Mouse (Mus musculus): ENCODE measurements around the gene Dmkn. TPM values are rescaled to one million over a fixed set of nuclear protein-coding genes. Genes with fewer than 3 reads are reported as not detected.
"Not testable (repeated sequence)": the region's sequence is repeated elsewhere in the genome, so short reads cannot be mapped to it uniquely, and the experiment has no call there.

The Dmkn gene
- total RNA-seq, 2 experiments from 2014 or later: 1.1 to 1.8 TPM

- DNase-seq (ENCODE audit: low spot score in 2 of 2): no peak
Measured at GRCm38 (mm10) chr7:30811757-30812290, 48.3 kb downstream of the Dmkn start.

- DNase-seq (ENCODE audit: low spot score in 2 of 2): peak in 1 of 2 experiments; percentile 6
Measured at GRCm38 (mm10) chr7:30812291-30812807, 48.8 kb downstream of the Dmkn start.

GRCm38 (mm10) chr7:30820131-30820530 lies 56.6 kb downstream of the Dmkn start:
- DNase-seq (ENCODE audit: low spot score in 2 of 2): no peak

- no peak for DNase-seq (ENCODE audit: low spot score in 2 of 2)
Measured at GRCm38 (mm10) chr7:30820854-30821445, 57.4 kb downstream of the Dmkn start.

- DNase-seq (ENCODE audit: low spot score in 2 of 2): no peak
Measured at GRCm38 (mm10) chr7:30821532-30821931, 58.0 kb downstream of the Dmkn start.

GRCm38 (mm10) chr7:30823675-30824074 lies 60.1 kb downstream of the Dmkn start, which contains the start of gene Ffar2:
TSS of gene Ffar2 (minus strand) at chr7:30823775.
- DNase-seq (ENCODE audit: low spot score in 2 of 2): no peak

- DNase-seq (ENCODE audit: low spot score in 2 of 2): no peak
Measured at GRCm38 (mm10) chr7:30824306-30824705, 60.8 kb downstream of the Dmkn start.

GRCm38 (mm10) chr7:30826660-30827059 lies 63.1 kb downstream of the Dmkn start:
- DNase-seq (ENCODE audit: low spot score in 2 of 2): no peak

- not testable (repeated sequence) for DNase-seq (ENCODE audit: low spot score in 2 of 2)
Measured at GRCm38 (mm10) chr7:30828871-30829270, 65.3 kb downstream of the Dmkn start.

GRCm38 (mm10) chr7:30829428-30829827 lies 65.9 kb downstream of the Dmkn start:
- no peak for DNase-seq (ENCODE audit: low spot score in 2 of 2)

Other genes with a start within 250 kb of the Dmkn start
- gene Arhgap33, start 228.7 kb upstream of the Dmkn start, total RNA-seq (2021): 100 to 1,000 TPM in 1 of 2 experiments, 10 to 100 TPM in 1; 97.4 to 108 TPM
- gene Hspb6, start 211.6 kb upstream of the Dmkn start, total RNA-seq (2021): 1 to 10 TPM; 2.6 to 2.9 TPM
- 1 to 10 TPM; 4.4 to 5.2 TPM for gene Proser3, start 211.5 kb upstream of the Dmkn start, total RNA-seq (2021)
- gene Lin37, start 203.9 kb upstream of the Dmkn start, total RNA-seq (2021): 10 to 100 TPM; 40.8 to 43.2 TPM
- gene U2af1l4, start 200.5 kb upstream of the Dmkn start, total RNA-seq (2021): 10 to 100 TPM; 74.6 to 75.2 TPM
- 1 to 10 TPM; 9.1 to 9.2 TPM for gene Gm49396, start 200.4 kb upstream of the Dmkn start, total RNA-seq (2021)
- 10 to 100 TPM; 89.3 to 91.7 TPM for gene Psenen, start 200.1 kb upstream of the Dmkn start, total RNA-seq (2021)
- 1 to 10 TPM; 4.9 to 6.4 TPM for gene Igflr1, start 198.3 kb upstream of the Dmkn start, total RNA-seq (2021)
- 10 to 100 TPM; 45.3 to 47.8 TPM for gene Kmt2b, start 175.0 kb upstream of the Dmkn start, total RNA-seq (2021)
- not detected for gene Zbtb32, start 164.8 kb upstream of the Dmkn start, total RNA-seq (2021)
- under 1 TPM; 0.38 to 0.45 TPM for gene Upk1a, start 150.9 kb upstream of the Dmkn start, total RNA-seq (2021)
- gene Cox6b1, start 137.6 kb upstream of the Dmkn start, total RNA-seq (2021): 100 to 1,000 TPM; 599 to 606 TPM
- gene Etv2, start 127.9 kb upstream of the Dmkn start, total RNA-seq (2021): not detected
- gene Rbm42, start 113.4 kb upstream of the Dmkn start, total RNA-seq (2021): 10 to 100 TPM; 79.0 to 82.6 TPM
- gene Haus5, start 98.8 kb upstream of the Dmkn start, total RNA-seq (2021): 1 to 10 TPM; 4.6 to 5.4 TPM
- gene Pmis2, start 92.2 kb upstream of the Dmkn start, total RNA-seq (2021): not detected
- not detected for gene 2200002J24Rik, start 64.8 kb upstream of the Dmkn start, total RNA-seq (2021)
- gene Atp4a, start 51.5 kb upstream of the Dmkn start, total RNA-seq (2021): under 1 TPM; 0.22 to 0.36 TPM
- gene Tmem147, start 34.2 kb upstream of the Dmkn start, total RNA-seq (2021): 100 to 1,000 TPM; 109 TPM
- gene Gapdhs, start 20.1 kb upstream of the Dmkn start, total RNA-seq (2021): not detected
- 10 to 100 TPM in 1 of 2 experiments, 1 to 10 TPM in 1; 6.9 to 10.1 TPM for gene Sbsn, start 12.3 kb upstream of the Dmkn start, total RNA-seq (2021)
- gene Krtdap, start 24.1 kb downstream of the Dmkn start, total RNA-seq (2021): not detected
- gene Ffar2, start 60.0 kb downstream of the Dmkn start, total RNA-seq (2021): not detected
- not detected for gene Ffar3, start 92.4 kb downstream of the Dmkn start, total RNA-seq (2021)
- not detected for gene Ffar1, start 97.8 kb downstream of the Dmkn start, total RNA-seq (2021)
- gene Cd22, start 116.6 kb downstream of the Dmkn start, total RNA-seq (2021): not detected
- 100 to 1,000 TPM; 155 to 176 TPM for gene Mag, start 151.1 kb downstream of the Dmkn start, total RNA-seq (2021)
- not detected for gene Hamp2, start 160.9 kb downstream of the Dmkn start, total RNA-seq (2021)
- gene Hamp, start 180.3 kb downstream of the Dmkn start, total RNA-seq (2021): not detected
- gene Usf2, start 193.0 kb downstream of the Dmkn start, total RNA-seq (2021): 100 to 1,000 TPM; 134 to 139 TPM
- gene Lsr, start 209.7 kb downstream of the Dmkn start, total RNA-seq (2021): 1 to 10 TPM; 6.6 to 7.6 TPM
- under 1 TPM in 1 of 2 experiments, not detected in 1; 0.18 TPM for gene Fam187b, start 210.0 kb downstream of the Dmkn start, total RNA-seq (2021)